Mouse (Mus musculus) naive thymus-derived CD4-positive, alpha-beta T cell, adult 5 months (primary cell): ENCODE data around the gene Olfr148. TPM values are rescaled to one million over a fixed set of nuclear protein-coding genes. Genes with fewer than 3 reads are reported as not detected.

ENCODE experiments used
- polyA plus RNA-seq: library from polyadenylated mRNA; unstranded; fragments of 100-300 nt; shearing (Covaris generic); gene quantifications from one replicate; pipeline ENCODE4 v1.2.1, GENCODE M21; 2017

Gene Olfr148
- not detected for polyA plus RNA-seq

GRCm38 (mm10) chr9:39610355-39610754 is at the start of gene Olfr148:
TSS of gene Olfr148 (plus strand) at chr9:39610655.

GRCm38 (mm10) chr9:39575469-39575868 is 35.0 kb upstream of the Olfr148 start, which contains the start of gene Olfr959:
TSS of gene Olfr959 (minus strand) at chr9:39575569.

GRCm38 (mm10) chr9:39603999-39604453 is 6.4 kb upstream of the Olfr148 start, which contains the start of gene AW551984:
TSS of gene AW551984 (minus strand) at chr9:39604403.

GRCm38 (mm10) chr9:39621073-39621472 is 10.6 kb downstream of the Olfr148 start, which contains the start of gene Olfr960:
TSS of gene Olfr960 (plus strand) at chr9:39621373.

GRCm38 (mm10) chr9:39644785-39645184 is 34.3 kb downstream of the Olfr148 start, which contains the start of gene Olfr961:
TSS of gene Olfr961 (plus strand) at chr9:39645085.

Other genes with a start within 250 kb of the Olfr148 start
- not detected for gene Olfr951, start 223.2 kb upstream of the Olfr148 start, polyA plus RNA-seq
- gene Olfr952, start 183.5 kb upstream of the Olfr148 start, polyA plus RNA-seq: not detected
- not detected for gene Olfr954, start 154.0 kb upstream of the Olfr148 start, polyA plus RNA-seq
- gene Olfr955, start 138.7 kb upstream of the Olfr148 start, polyA plus RNA-seq: not detected
- gene Olfr44, start 116.7 kb upstream of the Olfr148 start, polyA plus RNA-seq: not detected
- not detected for gene Olfr957, start 94.8 kb upstream of the Olfr148 start, polyA plus RNA-seq
- not detected for gene Olfr958, start 56.6 kb upstream of the Olfr148 start, polyA plus RNA-seq
- gene Olfr959, start 35.1 kb upstream of the Olfr148 start, polyA plus RNA-seq: not detected
- gene AW551984, start 6.3 kb upstream of the Olfr148 start, polyA plus RNA-seq: not detected
- gene Olfr960, start 10.7 kb downstream of the Olfr148 start, polyA plus RNA-seq: not detected
- 0.20 TPM for gene Olfr961, start 34.4 kb downstream of the Olfr148 start, polyA plus RNA-seq
- not detected for gene Olfr963, start 56.5 kb downstream of the Olfr148 start, polyA plus RNA-seq
- not detected for gene Olfr149, start 96.5 kb downstream of the Olfr148 start, polyA plus RNA-seq
- not detected for gene Olfr965, start 100.7 kb downstream of the Olfr148 start, polyA plus RNA-seq
- gene Olfr150, start 120.3 kb downstream of the Olfr148 start, polyA plus RNA-seq: not detected
- gene Olfr967, start 135.6 kb downstream of the Olfr148 start, polyA plus RNA-seq: not detected
- not detected for gene Olfr968, start 172.6 kb downstream of the Olfr148 start, polyA plus RNA-seq
- not detected for gene Olfr969, start 180.3 kb downstream of the Olfr148 start, polyA plus RNA-seq
- gene Olfr970, start 198.2 kb downstream of the Olfr148 start, polyA plus RNA-seq: not detected
- gene Olfr971, start 226.2 kb downstream of the Olfr148 start, polyA plus RNA-seq: not detected